Mouse (Mus musculus): ENCODE results near the gene Trip11.
A peak's percentile ranks its signal among the peaks of the same experiment; 100 is the strongest.
"Not testable (repeated sequence)": the region's sequence is repeated elsewhere in the genome, so short reads cannot be mapped to it uniquely, and the experiment has no call there.

Gene Trip11

DNA sequence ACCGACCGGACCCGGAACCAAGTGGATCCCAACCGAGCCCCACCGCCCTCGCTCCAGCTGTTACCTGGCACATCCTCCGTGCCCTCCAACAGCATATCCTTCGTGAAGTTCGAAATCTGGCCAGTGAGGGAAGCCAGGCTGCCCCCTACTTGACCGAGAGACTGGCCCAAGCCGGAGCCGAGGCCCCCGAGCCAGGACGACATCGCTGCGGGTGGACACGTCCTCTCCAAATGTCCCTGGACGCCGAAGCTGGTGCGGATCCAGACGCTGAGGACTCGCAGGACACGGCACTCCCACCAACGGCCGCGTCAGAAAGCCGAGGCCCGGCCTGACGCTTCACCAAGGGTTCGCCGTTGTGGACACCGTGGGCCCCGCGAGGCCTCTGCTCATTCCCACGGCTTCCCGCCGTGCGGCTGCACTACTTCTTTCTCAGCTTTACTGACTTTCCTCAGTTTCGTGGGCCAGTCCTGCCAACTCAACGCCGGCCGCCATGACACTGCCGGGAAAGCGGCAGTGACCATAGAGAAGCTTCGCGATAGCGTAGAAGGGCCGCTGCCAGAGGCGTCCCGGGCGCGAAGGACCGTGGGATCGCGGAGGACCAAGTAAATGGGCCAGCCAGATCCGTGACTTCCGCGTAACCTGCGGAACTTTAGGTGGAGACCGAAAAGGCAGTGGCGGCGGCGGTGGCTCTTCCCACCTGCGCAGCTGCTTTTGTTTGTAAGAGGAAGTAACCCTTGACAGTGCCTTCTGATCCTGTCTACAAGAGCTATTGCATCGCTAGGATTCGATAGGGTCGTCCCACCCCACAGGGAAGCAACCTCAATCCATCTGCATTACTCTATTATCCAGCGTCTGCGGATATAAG, at the start of gene Trip11:
TSS of gene Trip11 (minus strand) at position 642 of the 865 bp plus-strand sequence.
- DNase-seq (ENCODE audit: low spot score): peak; percentile 89

GRCm38 (mm10) chr12:101958960-101959780, 46.1 kb upstream of the Trip11 start:
- DNase-seq (ENCODE audit: low spot score): not testable (repeated sequence)

GRCm38 (mm10) chr12:101958556-101958955, 45.5 kb upstream of the Trip11 start:
- DNase-seq (ENCODE audit: low spot score): no peak

DNA sequence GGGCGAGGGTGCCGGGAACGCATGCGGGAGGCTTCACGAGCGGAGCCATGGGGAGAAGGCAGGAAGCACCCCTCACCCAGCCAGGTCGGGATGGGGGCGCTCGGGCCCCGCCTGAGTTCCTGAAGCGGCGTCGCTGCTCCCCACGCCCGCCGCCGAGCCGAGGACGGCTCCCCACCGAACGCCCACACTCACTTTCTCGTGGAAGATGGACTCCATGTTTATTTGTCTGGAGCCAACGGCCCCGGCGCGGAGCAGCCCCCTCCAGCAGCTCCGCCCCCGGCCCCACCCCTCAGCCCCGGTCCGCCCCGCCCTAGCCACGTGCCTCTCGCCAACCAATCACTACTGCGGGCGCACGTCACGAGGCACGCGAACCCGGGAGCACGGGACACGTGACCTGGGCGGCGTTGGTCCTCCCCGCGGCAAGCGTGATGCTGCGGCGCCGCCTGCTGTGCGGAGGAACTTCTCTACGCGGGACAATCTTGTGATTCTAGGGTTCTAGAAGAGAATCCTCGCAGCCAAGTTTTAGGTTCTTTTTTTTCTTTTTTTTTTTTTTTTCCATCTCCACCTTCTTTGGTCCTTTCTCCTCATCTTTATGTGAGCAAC, 45.0 kb upstream of the Trip11 start, which contains the start of gene Atxn3:
TSS of gene Atxn3 (minus strand) at position 305 of the 603 bp plus-strand sequence.
- peak; percentile 99 for DNase-seq (ENCODE audit: low spot score)

GRCm38 (mm10) chr12:101957079-101957941, 44.2 kb upstream of the Trip11 start:
- DNase-seq (ENCODE audit: low spot score): no peak

DNA sequence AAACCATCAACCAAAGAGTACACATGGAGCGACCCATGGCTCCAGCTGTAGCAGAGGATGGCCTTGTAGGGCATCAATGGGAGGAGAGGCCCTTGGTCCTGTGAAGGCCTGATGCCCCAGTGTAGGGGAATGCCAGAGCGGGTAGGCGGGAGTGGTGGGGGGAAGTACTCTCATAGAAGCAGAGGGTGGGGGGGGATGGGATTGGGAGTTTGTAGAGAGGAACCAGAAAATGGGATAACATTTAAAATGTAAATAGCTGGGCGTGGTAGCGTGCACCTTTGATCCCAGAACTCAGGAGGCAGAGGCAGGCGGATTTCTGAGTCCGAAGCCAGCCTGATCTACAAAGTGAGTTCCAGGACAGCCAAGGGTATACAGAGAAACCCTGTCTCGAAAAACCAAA, 42.8 kb upstream of the Trip11 start:
- DNase-seq (ENCODE audit: low spot score): not testable (repeated sequence)

DNA sequence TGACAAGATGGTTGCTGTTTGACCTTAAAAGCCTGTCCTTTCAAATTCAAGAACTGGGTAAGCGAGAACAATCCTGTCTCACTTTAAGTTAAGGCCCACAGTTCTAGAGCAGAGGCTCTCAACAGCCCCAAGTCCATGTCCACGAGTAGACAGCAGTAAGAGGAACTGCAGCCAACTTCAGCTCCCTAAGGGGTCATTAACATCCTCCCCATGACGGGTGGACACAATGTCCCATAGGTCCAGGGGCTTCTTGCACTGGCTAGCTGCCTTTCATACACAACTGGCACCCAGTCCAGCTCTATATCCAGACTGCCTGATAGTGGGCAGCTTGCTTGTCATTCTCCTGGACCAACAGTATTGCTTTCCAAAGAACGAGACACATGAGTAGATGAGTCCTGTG, 35.7 kb upstream of the Trip11 start:
- no peak for DNase-seq (ENCODE audit: low spot score)

GRCm38 (mm10) chr12:101947986-101948385, 34.9 kb upstream of the Trip11 start:
- no peak for DNase-seq (ENCODE audit: low spot score)

GRCm38 (mm10) chr12:101937572-101937971, 24.5 kb upstream of the Trip11 start:
- DNase-seq (ENCODE audit: low spot score): no peak

GRCm38 (mm10) chr12:101935223-101935622, 22.2 kb upstream of the Trip11 start:
- no peak for DNase-seq (ENCODE audit: low spot score)

DNA sequence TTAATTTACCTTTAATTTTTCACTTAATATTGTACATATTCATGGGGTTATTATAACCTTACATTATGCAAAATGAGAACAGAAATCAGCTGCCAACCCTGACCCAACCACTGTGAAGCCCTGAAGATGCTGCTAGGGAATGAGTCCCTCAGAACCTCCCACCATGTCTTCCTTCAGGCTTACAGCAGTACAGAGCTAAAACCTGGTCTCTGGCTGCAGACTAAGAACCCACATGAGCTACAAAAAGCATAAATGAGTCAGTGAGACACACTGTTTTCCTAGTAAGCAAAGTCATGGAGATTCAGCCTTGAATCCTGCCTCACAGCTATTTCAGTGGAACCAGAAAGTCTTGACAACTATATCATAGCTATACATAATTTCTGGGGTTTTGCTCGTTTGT, 15.4 kb upstream of the Trip11 start:
- no peak for DNase-seq (ENCODE audit: low spot score)

- no peak for DNase-seq (ENCODE audit: low spot score)
Measured at GRCm38 (mm10) chr12:101922313-101922712, 9.2 kb upstream of the Trip11 start.

DNA sequence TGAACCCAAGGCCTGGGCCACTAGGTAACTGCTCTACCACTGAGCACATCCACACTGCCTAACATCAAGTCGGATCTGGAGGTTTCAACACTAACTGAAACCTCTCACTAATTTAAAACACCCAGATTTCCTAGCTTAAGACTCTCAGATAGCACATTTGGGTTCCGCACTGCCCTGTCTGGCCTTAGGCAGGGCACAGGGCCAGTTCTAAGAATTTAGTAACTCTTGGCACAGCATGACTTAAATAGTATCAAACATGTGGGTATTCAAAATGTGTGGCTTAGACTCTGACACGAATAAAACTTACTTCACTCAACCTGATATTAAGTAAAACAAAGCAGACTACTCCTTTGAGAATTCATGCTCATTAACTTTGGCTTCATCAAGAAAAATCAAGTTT, 6.8 kb upstream of the Trip11 start:
- DNase-seq (ENCODE audit: low spot score): no peak

DNA sequence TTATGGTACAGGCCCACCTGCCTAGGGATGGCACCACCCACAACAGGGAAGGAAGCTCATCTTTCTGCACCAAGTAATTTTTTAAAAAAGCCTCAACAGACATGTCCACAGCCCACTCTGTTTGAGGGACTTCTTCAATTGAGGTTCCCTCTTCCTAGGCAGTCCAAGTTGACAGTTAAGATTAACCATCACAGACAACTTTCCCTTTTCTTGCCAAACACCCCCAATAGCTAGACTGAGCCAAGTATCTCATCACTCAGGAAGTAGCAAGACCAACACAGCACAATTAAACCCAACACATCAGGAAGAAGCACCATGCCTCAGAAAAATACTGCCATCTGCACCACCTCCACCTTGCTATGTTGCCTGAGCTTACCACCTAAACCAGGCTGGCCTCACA, 4.1 kb upstream of the Trip11 start:
- DNase-seq (ENCODE audit: low spot score): no peak

GRCm38 (mm10) chr12:101911346-101911745, 1.7 kb downstream of the Trip11 start:
- no peak for DNase-seq (ENCODE audit: low spot score)

- no peak for DNase-seq (ENCODE audit: low spot score)
Measured at GRCm38 (mm10) chr12:101910360-101910759, 2.7 kb downstream of the Trip11 start.

- DNase-seq (ENCODE audit: low spot score): no peak
Measured at GRCm38 (mm10) chr12:101905817-101906216, 7.2 kb downstream of the Trip11 start.

DNA sequence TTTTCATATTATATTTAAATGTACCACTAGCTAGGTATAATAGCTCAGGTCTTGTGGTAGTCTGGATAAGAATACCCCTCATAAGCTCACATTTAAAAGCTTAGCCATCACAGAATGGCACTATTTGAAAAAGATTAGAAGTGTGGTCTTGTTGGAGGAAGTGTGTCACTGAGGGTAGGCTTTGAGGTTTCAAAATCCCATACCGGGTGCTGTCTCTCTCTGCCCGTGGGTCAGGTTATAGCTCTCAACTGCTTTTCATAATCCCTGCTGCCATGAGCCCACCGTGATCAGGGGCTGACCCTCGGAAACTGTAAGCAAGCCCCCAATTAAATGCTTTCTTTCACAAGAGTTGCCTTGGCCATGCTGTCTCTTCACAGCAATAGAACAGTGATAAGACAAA, 8.2 kb downstream of the Trip11 start:
- DNase-seq (ENCODE audit: low spot score): no peak

- no peak for DNase-seq (ENCODE audit: low spot score)
Measured at GRCm38 (mm10) chr12:101904170-101904569, 8.9 kb downstream of the Trip11 start.

DNA sequence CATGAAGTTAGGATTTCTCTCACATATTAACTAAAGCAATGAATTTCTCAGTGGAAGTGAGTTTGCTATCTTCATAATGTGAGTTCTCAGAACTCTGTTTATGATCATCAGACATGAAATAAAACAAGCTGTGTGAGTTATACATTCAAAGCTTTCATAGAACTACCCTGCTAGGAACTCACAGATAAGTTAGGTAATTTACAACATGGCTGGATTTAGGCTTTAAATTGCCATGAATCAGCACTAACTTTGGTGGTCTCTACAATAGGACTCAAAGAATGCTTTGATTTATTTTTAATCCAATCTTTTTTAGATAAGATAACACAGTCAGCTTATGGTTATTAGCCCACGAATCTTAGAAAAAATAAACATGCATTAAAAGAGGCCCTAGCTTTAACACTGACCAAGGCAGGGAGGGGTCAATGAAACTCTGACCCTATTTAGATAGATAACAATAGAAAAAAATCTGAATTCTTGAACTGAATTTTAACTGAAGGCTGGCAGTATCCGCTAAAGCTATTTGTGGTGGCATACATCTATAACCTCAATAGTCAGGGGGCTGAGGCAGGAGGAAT, 13.3 kb downstream of the Trip11 start:
- DNase-seq (ENCODE audit: low spot score): no peak

DNA sequence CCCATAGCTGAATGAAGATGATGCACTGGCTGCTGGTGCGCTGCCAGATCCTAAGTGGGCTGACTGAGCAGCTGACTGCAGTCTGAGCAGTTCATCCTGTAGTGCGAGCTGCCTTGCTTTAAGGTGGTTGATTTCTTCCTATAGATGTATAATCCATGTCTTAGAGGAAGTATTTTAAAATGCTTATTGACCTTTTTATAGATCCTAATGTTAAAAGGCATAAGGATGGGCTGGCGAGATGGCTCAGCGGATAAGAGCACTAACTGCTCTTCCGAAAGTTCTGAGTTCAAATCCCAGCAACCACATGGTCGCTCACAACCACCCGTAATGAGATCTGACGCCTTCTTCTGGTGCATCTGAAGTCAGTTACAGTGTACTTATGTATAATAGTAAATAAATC, 14.1 kb downstream of the Trip11 start:
- no peak for DNase-seq (ENCODE audit: low spot score)

All from testis, postnatal 10 days (tissue).